Mouse (Mus musculus) c-Kit-positive CD71-negative TER-119-negative erythroid progenitor cells, embryonic 14.5 days (primary cell): ENCODE data around the gene Vmn1r125.
"Not testable (repeated sequence)": the region's sequence is repeated elsewhere in the genome, so short reads cannot be mapped to it uniquely, and the experiment has no call there.

Experiments
- DNase-seq: peaks from one replicate; pipeline ENCODE4 v3.0.0-alpha.2; 2013; ENCODE audit warnings: low read depth

The Vmn1r125 gene

GRCm38 (mm10) chr7:21271879-21272278 is at the start of gene Vmn1r125:
TSS of gene Vmn1r125 (plus strand) at chr7:21272179.
- DNase-seq: not testable (repeated sequence)

GRCm38 (mm10) chr7:21260517-21260916 is 11.5 kb upstream of the Vmn1r125 start, which contains the start of gene Vmn1r124:
TSS of gene Vmn1r124 (minus strand) at chr7:21260617.
- not testable (repeated sequence) for DNase-seq

GRCm38 (mm10) chr7:21301367-21301766 is 29.4 kb downstream of the Vmn1r125 start, which contains the start of gene Vmn1r126:
TSS of gene Vmn1r126 (minus strand) at chr7:21301467.
- not testable (repeated sequence) for DNase-seq

GRCm38 (mm10) chr7:21319761-21320160 is 47.8 kb downstream of the Vmn1r125 start, which contains the start of gene Vmn1r127:
TSS of gene Vmn1r127 (minus strand) at chr7:21319861.
- not testable (repeated sequence) for DNase-seq
